Mouse (Mus musculus): ENCODE measurements around the gene Adipor2.
A peak's percentile ranks its signal among the peaks of the same experiment; 100 is the strongest.

The Adipor2 gene

DNA sequence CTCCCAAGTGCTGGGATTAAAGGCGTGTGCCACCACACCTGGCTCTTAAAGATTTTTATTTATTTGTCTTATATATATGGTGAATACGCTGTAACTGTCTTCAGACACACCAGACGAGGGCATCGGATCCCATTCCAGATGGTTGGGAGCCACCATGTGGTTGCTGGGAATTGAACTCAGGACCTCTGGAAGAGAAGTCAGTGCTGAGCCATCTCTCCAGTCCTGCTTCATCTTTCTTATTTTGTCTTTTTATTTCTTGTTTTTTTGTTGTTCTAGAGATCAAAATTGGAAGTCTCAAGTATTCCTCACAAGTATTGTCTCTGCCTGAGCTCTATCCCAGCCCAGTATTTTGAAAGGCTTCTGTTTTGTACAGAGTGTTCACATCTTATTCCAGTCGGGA lies 2.9 kb upstream of the Adipor2 start:
- no peak for DNase-seq (ENCODE audit: low read depth)

DNA sequence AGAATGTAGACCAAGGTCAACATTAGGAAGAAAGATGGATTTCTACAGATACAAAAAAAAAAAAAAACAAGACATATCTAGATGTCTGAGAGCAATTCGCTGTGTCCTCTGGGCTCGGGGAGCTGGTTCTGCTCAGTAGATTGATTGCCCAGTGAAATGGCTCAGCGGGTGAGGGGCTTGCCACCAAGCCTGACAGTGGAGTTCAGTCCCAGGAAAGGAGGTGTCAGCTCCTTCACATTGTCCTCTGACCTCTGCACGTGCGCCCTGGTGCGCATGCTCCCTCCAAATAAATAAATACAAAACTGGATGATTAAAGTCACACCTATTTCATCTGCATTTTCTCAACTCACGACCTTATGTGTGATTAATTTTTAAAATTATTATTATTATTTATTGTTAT lies 1.9 kb upstream of the Adipor2 start:
- DNase-seq (ENCODE audit: low read depth), result no peak

DNA sequence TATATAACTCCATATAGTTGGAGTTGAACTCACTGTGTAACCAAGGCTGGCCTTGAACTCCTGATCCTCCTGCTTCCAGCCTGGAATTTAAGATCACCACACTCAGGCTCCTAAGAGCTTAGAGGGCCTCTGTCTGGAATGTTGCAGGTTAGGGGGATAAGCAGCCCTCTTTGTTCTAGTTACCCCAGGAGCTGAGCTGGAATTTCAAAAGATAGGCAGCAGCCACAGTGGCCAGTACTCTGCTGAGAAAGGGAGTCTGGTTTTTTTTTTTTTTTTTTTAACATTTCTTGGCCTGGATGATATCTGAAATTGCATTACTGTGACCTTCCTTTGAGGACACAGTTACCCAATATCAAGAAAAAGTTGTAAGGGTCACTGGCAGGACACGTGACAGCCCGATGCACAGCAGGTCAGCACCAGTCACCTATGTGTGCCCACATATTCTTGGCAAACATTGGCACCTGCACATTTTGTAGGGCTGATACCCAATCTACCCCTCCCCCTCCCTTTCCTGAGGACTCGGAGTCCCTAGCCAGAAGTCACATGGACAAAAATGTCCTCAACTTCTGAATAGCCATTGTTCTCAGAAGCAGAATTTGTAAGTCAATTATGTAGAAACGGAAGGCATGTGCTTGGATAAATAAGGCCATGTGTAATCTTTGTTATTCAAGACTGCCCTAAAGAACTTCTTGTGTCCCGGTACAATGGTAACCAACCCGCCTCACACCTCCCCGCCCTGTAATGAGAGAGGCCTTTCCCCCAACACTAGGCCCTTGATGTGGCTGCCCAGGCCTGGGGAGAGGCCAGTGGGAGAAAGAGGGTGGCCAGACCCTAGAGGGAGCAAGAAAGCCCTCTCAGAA lies 1.1 kb upstream of the Adipor2 start:
- no peak for DNase-seq (ENCODE audit: low read depth)

DNA sequence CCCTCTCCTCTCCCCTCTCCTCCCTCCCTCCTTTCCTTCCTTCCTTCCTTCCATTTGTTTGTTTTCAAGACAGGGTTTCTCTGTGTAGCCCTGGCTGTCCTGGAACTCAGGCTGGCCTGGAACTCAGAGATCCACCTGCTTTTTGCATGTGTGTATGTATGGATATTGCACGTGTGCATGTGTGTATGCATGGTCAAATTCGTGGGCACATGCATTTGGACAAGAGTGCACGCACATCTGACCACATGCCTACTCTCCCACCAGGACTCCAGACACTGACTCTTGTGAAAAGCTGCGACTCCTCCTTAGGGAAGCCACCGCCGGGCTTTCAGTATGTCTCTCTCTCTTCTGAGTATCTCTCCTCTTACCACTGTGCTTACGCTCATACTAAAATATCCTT lies 317 bp upstream of the Adipor2 start:
- no peak for DNase-seq (ENCODE audit: low read depth)

DNA sequence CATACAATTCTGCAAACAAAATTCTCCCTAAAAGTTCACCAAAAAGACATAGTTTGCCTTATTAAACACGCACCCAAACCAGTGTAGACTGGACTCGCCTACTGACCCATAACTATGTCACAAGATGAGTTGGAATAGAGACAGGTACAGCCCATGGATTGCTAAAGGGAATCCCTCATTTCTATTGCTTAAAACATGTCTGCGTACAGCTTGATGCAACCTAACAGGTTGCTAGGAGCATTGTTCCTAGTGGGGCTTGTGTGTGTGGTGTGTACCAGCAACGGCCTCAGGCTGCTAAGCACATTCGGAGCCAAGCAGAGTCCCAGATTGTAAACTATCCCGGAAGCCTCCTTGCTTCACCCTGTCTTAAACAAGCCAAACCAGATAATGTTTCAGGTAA lies 861 bp downstream of the Adipor2 start:
- no peak for DNase-seq (ENCODE audit: low read depth)

DNA sequence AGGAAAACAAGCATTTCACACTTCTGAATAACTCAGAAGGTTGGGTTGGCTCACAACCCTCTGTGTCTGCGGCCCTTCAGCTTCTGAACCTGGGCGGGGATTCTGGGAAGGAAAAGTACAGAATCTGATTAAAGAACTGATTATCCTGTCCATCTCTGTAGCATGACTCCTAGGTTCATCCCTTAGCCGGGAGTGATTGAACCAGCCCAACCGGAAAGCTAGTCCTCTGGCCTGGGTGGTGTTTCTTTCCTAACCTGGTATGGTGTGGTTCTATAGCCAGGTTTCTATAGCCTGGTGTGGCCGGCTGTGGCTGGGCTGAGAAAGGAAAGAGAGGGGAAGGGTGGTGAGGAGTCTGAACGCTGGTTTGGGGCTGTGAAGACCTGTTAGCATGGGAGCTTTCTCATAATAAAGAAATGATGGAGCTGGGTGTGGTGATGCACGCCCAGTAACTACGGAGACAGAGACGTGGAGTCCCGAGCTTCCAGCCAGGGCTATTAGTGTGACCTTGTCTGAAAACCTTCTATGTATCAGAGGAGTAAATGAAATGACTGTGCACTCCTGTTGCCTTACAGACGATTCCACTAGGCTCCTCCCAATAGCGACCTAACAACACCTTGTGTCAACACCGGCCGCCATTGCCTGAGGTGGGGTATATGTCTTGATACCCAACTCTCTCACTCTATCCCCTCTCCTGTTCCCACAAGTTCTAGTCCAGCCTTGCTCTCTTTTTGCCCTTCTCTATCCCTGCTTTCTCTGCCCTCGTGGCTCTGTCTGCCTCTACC lies 3.1 kb downstream of the Adipor2 start:
- no peak for DNase-seq (ENCODE audit: low read depth)

DNA sequence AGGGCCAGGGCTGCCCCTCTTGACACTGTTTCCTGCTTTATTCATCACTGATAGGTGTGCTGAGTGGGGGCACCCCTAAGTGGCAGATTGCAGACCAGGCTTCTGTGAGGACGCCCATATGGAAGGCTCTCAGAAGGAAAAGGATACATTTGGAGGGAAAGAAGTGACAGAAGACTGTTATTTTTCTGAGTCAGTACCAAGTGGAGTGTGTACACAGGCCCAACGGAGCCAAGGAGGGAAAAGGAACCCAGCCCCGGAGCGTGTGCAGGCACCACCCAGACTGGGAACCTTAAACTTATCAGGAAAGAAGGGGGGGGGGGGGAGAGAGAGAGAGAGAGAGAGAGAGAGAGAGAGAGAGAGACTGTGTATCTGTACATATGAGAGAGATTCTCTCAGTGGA lies 4.9 kb downstream of the Adipor2 start:
- no peak for DNase-seq (ENCODE audit: low read depth)

DNA sequence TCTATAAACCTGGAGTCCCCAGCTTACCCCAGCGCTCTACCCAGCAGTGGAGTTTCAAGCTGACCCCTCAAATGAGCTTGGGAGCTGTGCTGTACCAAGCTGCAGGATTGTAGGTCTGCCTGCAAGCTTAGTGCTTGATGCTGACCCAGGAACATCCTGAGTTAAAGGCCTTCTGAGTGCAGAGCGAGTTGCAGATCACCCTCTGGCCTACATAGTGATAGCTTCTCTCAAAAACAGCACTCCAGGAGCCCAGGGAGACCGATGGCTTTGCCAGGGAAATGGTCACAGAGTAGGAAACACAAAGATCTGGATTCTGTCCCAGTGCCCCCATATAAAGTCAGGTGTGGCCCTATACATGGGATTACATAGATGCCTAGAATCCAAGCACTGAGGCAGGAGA lies 6.0 kb downstream of the Adipor2 start:
- DNase-seq (ENCODE audit: low read depth), result no peak

DNA sequence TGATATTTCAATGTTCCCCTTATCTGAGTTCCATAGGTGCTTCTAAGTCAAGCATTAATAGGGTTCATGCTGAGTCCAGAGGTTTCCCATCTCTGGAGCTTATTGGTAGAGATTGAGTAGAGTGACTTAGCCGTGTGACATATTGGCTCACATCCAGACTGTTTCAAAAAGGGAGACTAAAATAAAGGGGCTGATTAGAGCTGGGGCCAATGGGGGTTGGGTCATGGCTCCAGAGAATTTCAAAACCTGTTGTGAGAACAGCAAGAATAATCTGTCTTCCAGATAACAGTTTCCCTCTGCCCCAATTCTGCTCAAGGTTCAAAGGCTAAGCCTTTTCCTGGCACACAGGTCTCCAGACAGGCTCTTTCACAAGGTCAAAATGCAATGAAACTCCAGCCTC lies 7.7 kb downstream of the Adipor2 start:
- DNase-seq (ENCODE audit: low read depth), result no peak

DNA sequence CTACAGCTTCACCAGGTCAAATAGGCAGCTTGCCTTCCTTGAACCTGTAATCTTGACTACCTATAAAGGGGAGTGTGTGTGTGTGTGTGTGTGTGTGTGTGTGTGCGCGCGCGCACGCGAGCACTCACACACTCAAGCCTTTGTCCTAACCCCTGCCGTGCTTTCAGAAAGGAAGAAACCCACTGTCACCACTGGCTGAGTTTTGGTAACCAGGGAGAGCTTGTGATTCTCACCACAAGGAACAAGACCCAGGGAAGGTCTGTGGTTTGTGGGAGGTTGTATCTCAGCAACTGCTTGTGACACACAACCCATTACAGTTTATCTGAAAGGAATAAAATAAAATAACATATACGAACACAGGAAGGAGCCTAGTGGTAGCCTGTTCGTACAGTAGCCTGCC lies 8.9 kb downstream of the Adipor2 start:
- no peak for DNase-seq (ENCODE audit: low read depth)

DNA sequence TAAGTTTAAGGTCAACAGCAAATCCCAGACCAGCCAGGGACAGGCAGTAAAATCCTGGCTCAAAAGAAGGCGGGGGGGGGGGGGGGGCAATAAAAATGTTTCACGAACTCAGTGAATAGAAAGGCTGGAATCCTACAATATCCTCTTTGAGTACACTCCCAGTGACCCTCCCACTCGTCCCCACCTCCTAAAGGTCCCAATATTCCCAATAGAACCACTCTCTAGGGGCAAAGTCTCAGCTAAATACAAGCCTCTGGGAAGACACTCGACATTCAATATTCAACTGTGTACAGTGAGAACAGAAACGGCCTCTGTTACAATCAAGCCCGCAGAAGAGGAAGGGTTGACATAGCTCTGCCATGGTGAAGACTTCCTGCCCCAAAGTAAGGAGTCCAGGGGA lies 9.7 kb downstream of the Adipor2 start:
- DNase-seq (ENCODE audit: low read depth), result no peak

DNA sequence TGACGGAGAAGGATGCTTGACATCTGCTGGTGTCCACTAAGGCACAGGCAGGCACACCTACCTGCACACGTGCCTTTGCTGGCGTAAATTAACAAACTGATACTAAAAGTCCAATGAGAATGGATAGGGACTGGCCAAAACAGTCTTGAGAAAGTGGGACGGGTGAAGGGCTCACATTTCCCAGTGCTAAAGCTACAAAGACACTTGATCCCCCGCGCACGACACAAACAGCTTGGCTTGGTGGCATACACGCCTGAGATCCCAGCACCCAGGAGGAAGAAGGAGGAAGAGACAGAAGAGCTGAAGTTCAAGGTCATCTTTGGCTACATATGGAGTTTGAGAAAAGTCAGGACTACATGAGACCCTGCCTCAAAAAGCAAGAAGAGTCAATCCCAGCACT lies 11.0 kb downstream of the Adipor2 start:
- no peak for DNase-seq (ENCODE audit: low read depth)

DNA sequence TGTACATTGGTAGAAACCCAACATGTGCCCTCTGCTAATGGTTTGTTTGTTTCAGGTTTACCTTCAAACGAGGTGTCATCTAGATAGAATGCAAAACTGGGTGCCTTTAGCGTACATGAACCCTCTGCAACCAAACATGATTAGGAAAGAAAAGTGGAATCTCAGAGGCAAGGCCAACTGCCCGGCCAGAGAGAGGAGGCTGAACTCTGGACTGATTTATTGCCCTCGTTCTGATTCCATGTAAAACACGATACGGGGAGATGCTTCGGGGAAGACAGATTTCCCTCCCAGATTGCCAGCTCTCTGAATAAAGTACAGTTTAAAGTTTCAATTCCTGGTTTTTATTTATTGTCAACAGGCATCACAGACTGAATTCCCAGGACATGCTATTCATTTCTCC lies 12.2 kb downstream of the Adipor2 start:
- no peak for DNase-seq (ENCODE audit: low read depth)

DNA sequence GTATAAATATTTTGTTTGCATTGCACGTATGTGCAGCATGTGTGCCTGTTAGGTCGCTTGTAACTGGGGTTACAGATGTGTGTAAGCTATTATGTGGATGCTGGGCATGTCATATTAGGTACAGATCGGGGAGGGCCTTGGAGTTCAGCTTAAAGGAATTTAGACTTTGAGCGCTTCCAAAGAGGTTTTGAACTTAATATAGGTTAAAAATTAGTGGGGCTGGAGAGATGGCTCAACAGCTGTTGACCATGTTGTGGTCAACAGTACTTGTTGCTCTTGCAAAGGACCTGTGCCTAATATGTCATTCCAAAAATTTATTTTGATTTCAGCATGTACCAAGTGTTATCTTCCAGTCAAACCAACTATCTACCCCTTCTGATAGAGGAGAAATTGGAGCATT lies 12.7 kb downstream of the Adipor2 start:
- no peak for DNase-seq (ENCODE audit: low read depth)

DNA sequence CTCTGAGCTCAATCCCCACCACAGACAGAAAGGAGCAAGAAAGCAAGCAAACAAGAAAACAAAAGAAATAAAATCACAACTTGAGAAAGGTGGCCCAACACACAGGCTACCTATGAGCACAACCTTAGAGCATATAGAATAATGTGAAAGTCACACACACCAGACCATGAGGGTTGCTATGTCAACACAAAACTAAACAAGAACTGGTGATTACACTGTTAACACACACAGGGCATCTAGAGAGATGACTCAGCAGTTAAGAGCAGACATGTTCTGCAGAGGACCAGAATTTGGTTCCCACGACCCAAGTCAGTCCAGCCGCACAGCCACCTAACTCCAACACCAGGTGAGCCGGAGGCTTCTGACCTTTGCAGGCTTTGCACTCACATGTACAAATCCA lies 14.5 kb downstream of the Adipor2 start:
- DNase-seq (ENCODE audit: low read depth), result no peak

DNA sequence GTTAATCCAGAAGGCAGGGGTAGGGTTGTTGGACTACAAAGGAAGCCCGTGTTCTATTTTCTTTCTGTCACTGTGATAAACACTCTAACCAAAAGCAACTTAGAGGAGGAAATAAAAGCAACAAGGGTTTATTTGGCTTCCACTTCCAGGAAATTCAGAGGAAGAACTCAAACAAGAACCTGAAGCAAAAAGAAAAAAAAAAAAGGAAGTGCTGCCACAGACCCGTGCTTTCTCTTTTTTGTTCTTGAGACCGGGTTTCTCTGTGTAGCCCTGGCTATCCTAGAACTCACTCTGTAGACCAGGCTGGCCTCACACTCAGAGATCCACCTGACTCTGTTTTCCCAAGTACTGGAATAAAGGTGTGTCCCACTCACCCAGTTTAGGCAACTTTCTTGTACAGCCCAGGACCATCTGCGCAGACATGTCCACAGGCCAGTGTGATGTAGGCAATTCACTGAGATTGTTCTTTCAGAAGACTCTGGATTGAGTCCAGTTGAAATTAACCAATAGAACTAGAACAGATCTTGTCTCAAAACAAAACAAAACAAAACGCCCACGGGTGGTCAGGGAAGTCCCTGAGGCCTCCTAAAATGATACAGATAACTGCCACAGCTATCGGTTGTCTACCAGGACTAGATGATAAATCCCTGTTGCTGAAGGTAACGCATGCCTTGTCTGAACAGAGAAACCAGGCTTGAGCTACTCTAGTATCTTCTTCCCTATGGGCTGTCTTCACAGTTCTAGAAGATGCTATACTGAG lies 15.8 kb downstream of the Adipor2 start:
- no peak for DNase-seq (ENCODE audit: low read depth)

DNA sequence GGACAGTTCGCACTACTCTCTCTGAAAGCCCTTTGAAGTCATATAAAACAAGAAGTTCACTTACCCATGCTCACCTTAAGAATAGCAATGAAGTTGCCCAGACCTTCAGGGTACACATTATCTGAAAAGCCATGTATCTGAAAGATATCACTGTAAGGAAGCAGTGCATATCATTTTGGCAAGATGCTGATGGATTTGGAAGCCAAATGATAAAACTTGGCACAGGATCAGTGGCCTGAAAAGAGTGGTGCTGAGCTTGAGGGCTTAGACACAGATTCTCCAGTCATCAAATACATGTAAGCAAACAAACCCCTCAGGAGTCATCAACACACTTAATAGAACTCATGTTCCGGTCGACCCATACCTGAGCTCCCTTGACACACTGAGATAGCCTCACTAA lies 16.9 kb downstream of the Adipor2 start:
- DNase-seq (ENCODE audit: low read depth), result no peak

DNA sequence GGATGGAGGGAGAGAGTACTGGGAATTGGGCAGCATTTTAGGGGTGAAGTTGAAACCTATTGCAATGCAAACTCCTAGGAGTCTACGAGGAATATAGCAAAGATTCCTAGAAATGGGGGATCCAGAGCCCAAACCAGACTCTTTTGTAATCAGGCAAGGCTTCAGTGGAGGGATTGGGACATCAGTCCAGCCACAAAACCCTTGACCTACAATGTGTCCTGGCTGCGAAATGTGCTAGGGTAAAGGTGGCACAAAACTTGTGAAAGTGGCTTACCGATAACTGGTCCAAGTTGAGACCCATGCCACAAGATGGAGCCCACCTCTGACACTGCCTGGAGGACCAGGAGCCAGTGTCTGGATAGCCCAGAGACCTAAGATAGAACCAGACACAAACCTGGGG lies 18.1 kb downstream of the Adipor2 start:
- DNase-seq (ENCODE audit: low read depth), result no peak

DNA sequence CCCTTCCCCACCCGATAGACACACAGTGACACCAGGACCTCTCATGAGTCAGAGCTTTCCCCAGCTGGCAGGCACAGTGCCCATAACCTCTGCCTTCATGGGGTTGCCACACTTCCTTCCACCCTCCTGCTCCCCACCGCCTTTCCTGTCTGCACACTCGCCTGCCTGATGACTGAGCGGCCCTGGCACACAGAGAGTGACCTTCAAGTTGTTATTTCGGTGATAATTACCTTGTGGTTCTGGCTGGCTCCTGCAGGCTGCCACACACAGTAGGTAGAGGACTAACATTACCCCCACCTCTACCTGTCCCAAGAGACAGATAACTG lies 21.2 kb downstream of the Adipor2 start:
- DNase-seq (ENCODE audit: low read depth), result peak; percentile 72

DNA sequence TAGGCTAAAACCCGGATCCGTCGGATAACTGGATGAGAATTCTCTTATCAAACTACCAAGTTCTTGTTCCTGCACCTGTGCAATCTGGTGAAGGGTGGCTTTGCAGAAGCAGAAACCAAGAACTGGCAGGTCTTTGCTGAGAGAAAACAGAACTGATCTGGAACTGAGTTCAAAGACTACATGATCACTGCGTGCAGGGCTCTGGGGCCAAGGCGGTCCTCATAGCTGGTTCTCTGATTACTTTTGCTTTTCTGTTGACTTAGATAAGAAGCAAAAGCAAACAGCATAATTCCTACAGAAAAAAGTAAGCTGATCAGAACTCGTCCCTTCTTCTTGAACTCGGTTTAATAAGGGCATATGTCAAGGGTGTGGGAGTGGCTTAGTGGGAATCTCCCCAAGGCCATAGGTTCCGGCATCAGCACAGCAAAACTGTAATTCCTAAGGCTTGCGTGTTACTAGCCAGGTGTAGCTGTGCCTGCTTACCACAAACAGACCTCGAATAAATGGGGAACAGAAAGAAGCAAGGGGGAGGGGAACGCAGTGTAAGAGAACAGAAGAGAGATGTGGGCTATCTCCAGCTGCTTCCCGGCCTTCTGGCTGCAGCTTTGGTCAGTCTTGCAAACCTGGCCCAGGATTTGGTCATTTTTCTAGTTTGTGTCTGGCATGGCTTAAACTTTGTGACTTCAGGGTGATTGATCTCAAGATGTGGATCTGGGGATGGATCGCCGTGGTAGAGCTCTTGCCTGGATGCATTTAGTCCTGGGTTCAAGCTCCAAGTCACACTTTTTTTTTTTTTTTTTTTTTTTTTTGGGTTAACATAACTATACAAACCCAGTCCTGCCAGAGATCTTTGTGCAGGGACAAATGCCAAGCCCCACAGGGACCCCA lies 21.8 kb downstream of the Adipor2 start:
- DNase-seq (ENCODE audit: low read depth), result no peak

DNA sequence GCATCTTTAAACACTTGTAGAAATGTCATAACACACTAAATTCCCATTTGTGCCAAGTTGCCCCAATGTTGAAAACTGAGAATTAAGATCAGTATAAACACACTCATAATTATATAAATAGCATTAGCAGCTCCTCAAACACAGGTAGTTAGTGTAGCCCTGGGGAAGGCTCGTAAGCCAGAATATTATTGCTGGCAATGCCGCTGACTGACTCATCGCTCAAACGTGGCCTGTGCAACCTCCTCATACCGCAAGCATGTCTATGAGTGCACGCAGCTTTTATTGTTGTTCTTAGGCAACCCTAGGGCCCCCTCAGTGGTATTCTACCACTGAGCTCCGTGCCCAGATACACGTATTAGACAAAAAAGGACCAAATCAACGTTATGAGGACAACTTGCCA lies 24.7 kb downstream of the Adipor2 start:
- no peak for DNase-seq (ENCODE audit: low read depth)

DNA sequence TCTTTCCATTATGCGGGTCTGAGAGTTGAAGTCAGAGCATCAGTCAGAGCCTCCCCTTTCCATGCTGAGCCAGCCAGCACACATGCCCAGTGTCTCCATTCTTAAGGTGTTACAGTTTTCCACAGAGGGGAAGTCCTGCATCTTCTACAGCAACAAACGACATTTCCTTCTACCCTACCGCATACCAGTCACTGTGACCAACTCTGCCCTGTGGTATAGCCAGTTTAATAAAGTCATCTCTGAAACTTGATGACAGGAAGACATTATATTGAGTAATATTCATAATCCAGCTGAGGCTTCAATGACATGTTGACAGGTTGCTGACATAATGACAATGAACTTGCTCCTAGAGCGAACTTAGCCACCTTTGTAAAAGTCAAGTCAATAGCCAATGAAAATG lies 26.8 kb downstream of the Adipor2 start:
- DNase-seq (ENCODE audit: low read depth), result no peak
